Mouse (Mus musculus): ENCODE measurements around the gene Olfm2.

The Olfm2 gene

DNA sequence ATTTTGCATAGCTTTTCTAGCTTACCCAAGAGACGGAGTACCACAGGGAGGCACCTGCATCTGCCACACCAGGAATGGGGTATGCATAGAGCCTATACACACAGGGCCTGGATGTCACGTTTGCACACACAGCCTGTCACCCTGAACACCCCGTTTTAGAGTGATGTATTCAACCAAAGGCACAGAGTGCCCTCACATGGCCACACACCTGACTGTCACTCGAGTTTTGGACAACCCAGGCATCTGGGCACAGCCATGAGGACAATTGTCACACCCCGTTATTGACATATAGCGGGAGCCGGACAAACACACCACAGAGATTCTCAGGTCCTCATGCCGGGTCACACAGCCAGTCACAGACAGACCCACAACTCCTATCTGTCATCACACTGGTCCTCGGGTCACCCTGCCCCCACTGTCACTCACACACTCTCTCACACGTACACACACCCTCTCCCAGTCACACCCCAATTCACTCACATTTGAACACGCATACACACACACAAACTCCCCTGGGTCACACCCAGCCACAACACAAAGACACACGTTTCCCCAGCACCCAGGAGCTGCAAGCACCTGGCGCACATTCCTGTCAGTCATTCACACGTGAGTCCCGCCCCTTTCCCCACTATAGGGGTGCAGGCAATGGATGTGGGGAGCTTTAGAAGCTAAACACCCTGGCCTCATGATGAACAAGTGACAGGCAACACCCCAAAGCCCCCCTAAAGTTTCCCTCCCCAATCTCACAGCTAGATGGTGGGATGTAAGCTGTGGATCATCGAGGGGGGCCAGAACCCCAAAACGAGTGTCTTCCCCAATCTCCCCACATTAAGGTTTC lies 801 bp downstream of the Olfm2 start:
- no peak for DNase-seq (ENCODE audit: low spot score in 2 of 2)

DNA sequence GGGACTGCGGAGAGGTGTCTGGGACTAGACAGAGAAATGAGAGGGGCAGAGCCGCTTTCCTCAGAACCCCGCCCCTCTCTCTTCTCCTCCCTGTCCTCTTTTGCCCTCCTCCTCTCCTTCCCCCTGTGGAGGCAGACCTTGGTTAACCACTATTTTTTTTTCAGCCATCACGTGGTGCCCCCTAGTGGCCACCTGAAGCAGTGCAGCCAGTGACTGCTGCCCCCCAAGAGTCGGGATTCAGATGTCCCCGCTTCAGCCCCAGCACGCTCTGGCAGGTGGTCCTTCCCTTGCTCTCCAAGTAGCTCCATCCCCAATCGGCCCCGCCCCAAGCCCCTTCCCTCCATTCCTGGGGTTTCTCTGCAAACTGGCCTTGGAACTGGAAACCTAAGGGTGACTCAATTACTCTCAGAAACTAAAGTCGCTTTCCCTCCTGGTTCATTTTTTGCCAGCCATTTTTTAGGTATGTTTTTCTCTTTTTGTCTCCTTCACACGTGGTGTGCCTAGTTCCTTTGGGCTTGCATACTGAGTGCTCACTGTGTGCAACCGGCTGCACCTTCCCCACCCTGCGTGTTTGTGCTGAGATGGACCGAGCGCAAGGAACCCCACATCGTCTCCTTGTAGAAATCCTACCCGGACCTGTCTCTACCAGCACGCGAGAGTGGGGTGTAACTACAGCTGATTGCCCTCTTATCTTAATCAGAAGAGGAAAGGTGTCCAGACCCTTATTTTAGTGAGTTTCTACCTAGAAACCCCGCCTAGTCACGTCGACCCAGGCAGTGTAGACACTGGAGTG lies 2.0 kb downstream of the Olfm2 start:
- no peak for DNase-seq (ENCODE audit: low spot score in 2 of 2)

DNA sequence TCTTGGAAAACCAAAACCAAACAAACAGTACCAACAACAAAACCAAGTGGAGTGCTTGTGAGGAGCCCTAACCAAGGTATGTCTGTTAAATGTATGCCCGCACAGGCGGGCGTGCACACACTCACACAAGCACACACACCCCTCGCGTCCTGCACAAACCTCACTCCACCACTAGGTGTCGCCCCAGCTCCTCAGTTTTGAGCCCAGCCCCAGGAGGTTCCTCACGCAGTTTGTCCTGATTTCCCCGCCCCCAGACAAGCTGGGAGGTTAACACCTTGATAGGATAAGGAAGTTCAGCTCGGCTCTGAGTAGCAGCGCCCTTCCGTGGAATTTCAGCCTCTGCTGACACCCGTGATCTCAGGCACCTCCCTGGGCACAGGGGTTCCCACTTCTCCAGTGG lies 5.7 kb downstream of the Olfm2 start:
- peak; percentile 78 to 86 for DNase-seq (ENCODE audit: low spot score in 2 of 2)

DNA sequence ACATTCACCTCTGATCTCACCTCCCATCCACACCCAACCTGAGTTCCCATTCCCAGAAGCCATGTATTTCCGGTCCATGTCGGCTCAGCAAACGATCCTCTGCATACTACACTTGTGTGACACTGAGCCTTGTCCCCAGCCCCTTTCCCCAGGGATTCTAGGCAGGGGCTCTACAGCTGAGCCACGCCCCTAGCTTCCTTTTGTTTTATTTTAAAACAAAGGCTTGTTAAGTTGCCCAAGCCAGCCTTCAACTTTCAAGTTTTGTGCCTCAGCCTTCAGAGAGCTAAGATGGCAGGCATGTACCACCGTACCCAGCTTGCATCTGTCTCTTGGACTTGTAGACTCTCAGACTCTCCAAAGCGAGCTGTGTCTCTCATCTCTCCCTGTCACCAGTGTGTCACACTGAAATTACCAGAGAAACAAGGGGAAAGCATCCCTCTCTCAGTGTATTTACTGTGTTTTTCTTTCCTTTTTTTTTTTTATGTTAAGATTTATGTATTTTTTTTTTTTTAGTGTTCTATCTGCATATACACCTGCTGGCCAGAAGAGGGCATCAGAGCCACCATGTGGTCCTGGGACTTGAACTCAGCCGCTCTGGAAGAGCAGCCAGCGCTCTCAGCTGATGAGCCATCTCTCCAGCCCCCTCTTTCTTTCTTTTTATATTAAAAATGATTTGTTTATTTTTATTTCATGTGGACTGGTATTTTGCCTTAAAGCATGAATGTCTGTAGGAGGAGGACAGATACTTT lies 7.7 kb downstream of the Olfm2 start:
- DNase-seq (ENCODE audit: low spot score in 2 of 2): no peak

DNA sequence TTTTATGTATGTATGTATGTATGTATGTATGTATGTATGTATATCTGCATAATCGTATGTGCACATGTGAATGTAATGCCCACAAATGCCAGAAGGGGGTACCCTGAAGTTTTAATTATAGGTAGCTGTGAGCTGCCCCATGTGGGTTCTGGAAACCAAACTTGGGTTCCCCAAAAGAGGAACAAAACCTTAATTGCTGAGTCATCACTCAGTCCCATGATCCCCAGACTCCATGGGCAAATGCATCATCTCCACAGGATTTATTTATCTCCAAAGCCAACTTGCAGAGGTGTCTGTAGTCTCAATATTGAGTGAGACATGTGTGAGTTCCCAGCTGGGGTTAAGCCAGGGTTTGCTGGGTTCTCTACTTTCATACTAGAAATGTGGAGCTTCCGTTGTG lies 8.9 kb downstream of the Olfm2 start:
- DNase-seq (ENCODE audit: low spot score in 2 of 2): no peak

DNA sequence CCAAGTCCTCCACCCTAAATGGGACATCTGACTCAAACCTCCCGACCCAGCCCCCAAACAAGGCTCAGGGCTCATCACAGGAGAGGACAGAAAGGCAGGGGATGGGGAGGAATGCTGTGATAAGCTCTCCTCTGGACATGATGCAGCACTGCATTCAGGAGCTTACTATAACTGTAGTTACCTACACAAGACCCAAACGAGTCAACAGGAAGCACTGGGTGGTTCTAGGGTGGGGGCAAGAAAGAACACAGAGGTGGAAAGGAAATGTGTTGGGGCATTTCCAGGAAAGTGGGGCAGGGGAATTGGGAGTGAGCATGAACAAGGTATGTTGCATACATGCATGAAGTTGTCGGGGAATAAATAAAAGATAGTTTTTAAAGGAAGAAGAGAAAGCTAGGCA lies 11.5 kb downstream of the Olfm2 start:
- DNase-seq (ENCODE audit: low spot score in 2 of 2): no peak

DNA sequence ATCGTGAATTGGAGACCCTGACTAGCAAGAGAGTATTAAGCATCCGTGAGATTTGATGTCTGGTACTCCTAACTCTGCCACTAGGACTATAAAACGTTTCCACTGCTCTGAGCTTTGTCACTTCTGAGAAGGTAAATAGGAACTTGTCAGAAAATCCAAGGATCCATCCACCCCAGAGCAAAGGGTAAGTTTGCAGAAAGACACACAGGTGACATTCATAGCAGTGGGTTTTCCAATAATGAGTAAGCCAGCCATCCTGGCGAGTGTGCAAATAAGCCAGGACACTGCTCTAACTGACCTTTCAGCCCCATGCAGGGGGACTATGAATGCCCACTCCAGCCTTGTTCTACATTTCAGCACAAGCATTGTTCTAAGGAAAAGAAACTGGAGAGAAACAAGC lies 14.4 kb downstream of the Olfm2 start:
- no peak for DNase-seq (ENCODE audit: low spot score in 2 of 2)

DNA sequence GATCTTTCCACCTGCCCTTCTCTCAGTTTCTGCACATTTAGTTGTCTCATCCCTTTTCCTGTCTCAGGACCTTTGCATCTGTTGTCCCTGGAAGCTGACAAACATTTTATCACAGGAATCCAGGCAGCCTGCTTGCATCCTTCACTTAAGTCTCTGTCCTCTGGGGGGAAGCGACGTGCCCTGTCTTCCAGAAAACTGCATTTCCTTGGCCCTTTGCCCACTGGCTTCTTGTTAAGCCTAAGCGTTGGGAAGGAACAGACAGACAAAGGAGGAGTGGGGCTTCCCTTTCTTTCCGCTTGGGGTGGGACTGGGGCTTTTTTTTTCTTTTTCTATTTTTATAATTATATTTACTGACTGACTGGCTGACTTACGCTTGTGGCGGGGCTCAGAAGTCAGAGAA lies 16.7 kb downstream of the Olfm2 start:
- DNase-seq (ENCODE audit: low spot score in 2 of 2): no peak

DNA sequence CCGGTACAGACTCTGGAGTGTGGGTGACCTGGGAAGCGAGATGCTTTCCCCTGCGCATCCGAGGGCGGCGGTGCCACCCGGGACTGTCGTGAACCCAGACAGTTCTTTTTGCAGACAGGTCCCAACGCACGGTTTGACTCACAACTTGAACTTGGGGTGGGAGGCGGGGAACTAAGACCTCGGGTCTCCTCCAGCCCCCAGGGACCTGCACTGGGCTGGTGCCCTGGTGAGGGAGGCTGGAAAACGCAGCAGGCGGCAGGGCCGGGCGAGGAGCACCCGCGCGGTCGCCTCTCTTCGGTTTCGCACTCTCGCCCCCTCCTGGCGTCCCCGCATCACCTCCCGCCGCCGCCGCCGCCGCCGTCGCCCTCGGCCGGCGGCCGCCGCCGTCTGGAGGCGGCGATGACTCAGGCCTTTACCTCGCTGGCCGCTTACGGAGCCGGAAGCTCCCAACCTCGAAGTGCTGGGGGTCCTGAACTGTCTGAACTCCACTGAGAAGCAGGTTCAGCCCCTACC lies 18.5 kb downstream of the Olfm2 start:
- DNase-seq (ENCODE audit: low spot score in 2 of 2): peak; percentile 35 to 52

DNA sequence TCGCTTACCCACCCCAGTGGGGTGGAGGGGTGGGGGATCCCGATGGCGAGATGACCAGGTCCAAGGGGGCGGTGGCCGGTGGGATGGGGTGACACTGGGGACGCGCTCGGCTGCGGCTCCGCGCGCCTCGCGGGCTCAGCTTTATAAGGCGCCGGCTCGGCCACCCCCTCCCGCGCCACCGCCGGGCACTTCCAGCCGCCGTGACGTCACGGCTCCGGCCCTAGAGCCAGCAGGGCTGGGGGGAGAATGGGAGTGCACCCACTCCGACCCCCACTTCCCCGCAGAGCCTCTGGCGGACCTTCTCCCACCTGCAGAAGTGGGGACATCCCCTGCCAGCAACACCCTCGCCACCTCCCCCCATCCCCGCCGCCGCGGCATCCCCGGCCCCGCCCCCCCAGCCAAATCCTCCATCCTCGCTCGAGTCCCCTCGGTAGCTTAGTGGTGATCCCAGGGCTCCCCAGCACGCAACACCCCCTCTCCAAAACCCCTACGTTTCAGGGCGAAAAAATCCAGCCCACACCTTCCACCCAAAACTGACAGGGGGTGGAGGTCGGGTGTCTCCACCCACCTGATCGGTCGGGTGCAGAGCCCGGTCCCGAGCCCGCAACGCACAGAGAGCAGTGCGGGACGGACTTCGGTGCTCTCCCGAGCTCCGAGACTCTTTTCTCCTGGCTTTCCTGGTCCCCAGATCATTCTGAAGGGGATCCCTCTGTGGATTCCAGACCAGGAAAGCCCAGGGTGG lies 19.1 kb downstream of the Olfm2 start:
- DNase-seq (ENCODE audit: low spot score in 2 of 2): no peak

DNA sequence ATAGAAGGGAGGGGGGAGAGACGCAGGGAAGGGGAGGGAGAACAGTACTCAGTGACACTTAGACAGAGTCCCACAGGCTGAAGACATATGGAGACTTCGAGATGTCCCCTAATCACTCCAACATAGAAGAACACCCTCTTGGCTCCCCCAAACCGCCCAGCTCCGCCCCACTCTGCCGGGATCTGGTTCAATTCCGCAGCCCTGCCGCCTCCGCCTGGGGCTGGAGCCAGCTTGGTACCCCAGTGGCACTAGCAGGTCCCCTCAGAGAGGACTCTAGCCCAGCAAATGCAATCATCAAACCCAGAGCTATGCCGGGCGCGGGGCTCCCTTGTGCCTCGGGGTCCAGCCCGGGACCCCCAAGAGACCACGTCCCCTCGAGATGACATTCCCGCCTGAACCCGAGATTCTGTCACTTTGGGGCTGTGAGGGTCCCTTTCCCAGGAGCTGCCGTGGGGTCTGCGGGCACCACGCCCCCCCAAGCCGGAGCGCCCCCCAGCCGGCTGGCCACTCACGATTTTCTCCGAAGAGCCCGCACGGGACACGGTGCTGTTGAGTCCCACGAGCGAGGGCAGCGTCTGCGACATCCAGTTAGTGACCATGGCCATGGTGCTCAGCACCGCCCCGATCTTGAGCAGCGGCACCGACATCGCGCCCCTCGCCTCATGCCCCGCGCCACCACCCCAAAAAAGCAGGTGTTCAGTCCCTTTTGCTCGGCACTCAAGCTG lies 19.9 kb downstream of the Olfm2 start:
- DNase-seq (ENCODE audit: low spot score in 2 of 2): no peak

DNA sequence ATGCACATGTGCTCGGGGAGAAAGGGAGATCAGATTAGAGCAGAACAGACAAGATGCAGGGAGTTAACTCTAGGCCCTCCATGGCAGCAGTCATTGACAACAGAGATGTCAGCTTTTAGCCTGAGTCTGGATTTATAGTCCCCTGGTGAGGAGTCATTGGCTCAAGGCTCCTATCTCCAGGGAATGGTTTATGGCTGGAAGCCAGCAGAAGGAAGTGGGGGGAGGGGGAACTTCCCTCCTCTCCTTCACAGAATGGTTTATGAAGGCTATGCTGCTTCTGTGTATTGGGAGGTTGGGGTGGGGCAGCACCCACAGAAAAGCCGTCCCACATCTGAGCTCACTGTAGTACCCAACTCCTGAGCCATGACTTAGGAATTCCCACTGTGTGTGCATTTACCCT lies 24.6 kb downstream of the Olfm2 start:
- DNase-seq (ENCODE audit: low spot score in 2 of 2): no peak

DNA sequence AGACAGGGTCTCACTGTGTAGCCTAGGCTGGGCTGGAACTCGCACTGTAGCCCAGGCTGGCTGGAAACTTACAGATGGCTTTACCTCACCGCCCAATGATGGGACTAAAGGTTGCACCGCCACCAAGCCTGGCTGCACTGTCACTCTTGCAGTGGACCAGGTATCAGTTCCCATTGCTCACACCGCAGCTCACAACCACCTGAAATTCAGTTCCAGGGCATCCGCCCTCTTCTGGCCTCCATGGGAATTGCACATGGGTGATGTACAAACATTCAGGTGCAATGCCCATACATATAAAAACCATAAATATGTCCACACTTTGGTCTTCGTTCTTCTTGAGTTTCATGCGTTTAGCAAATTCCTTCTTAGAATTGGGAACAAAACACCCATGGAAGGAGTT lies 30.8 kb downstream of the Olfm2 start:
- DNase-seq (ENCODE audit: low spot score in 2 of 2): no peak

DNA sequence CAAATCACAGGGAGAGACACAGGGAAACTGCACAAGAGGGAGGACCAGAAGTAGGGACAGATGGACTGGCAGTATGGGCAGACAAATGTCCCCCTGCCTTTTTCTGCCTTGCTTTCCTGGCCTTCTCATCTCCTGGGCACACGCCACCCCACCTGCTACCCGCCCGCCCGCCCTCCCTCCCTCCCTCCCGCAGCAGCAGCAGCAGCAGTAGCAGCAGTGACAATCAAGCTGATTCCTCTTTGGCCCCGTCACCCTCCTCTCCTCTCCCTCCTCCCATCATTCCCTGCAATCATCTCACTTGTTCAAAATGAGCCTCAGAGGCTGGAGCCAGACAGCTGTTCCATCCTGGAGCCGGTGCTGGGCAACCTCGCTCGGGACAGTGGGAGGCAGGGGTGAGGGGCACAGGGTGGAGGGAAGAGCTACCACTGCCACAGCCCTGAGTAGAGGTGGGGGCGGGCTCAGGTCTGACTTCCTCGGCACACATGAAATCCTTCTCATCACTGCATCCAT lies 32.6 kb downstream of the Olfm2 start:
- no peak for DNase-seq (ENCODE audit: low spot score in 2 of 2)

DNA sequence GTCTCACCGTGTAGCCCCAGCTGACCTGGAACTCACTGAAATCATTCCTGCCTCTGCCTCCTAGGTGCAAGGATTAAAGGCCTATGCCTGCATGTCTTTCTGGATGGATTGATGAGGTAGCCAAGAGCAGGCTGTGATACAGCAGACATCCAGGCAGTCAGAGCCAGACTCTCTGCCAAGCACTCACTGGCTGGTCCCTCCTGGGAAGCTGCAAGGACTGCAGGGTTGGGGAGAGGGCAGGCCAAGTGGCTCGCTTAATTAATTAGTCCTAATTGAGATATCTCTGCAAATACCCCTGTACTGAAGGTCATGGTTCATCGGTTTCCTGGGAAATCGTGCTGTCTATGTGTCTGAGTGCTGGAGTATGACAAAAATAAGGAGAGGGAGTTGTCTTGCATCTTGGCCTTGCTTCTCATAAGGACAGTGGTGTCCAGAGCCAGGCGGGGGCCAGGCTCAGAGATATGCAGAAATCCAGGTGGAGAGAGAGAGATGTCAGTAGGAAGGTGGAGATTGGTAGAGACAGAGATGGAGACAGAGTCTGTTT lies 33.1 kb downstream of the Olfm2 start:
- no peak for DNase-seq (ENCODE audit: low spot score in 2 of 2)

DNA sequence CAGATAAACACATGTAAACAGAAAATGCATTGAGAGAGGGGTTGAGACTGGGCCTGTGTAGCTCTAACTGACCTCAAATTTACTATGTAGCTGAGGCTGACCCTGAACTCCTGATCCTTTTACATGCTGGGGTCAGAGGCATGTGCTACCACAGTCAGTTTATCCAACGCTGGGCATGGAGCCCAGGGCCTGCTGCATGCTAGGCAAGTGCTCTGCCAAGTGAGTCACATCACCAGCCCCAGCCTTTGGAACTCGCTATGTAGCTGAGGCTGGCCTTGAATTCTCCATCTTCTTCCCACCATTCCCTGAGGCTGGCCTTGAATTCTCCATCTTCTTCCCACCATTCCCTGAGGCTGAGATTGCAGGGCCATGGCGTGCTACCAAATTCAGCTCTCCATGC lies 35.7 kb downstream of the Olfm2 start:
- no peak for DNase-seq (ENCODE audit: low spot score in 2 of 2)

DNA sequence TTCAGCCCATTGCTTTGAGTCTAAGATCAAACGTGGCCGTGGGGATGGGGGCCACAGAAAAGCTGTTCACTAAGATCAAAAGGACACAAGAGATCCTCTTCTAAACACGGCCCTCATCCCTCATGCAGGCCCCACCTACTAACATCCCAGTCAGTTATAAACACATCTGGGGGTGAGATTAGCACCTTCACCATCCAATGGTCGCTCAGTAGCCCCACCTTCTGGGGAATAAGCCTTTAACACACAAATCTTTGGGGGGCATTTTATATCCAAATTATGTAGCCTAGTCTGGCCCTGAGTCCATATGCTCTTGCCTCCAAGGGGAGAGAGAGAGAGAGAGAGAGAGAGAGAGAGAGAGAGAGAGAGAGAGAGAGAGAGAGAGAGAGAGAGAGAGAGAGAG lies 40.2 kb downstream of the Olfm2 start:
- no peak for DNase-seq (ENCODE audit: low spot score in 2 of 2)

DNA sequence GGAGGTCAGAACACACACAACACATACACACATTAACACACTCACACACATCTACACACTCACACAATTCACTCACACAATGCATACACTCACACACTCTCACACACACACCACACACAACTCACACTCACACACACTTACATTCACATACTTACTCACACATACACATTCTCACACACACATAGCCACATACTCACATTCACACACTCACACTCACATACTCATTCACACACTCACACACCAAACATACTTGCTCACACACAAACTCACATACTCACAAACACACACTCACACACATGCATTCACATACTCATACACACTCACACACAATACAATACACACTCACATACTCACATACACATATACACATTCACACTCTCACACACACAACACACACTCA lies 40.7 kb downstream of the Olfm2 start:
- no peak for DNase-seq (ENCODE audit: low spot score in 2 of 2)

DNA sequence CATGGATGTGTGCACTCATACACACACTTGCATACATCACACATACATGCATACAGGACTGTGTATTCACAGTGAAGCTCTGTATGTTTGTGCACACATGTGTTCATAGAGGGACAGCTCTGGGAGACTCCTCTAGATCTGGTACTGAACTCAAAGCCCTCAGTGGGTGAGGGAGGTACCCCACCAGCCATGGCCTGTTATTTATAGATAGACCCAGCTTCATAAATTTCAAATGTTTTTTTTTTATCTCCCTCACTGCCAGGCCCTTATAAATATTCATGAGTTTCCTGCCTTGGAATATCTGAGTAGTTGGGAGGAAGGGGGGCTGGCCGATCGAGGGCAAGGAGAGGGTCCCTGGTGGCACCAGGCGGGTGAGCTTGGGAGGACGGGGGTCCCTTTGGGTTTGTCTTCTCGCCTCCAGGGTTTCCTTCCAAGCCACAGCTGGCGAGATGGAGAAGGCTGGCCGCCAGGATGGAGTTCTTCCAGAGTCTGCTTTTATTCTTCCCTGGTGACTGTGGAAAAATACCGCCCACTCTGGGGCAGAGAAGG lies 42.2 kb downstream of the Olfm2 start:
- no peak for DNase-seq (ENCODE audit: low spot score in 2 of 2)

DNA sequence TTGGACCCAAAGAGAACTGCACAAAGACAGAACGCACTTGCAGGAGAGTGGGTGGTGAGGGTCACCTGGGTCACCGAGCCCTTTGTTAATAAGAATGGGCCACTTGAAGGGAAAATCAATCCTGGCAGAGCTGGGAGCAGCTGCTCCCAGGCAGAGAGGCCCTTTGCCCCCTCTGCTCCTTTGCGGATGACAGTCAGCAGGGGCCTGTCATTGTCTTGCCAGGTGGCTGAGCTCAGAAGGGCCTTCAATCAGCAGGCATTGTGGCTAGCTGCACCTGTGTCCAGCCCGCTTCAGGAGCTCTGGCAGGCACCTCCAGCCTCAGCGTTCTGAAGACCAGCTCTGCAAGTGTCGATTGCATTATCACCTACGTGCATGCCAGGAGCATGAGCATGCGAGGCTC lies 48.7 kb downstream of the Olfm2 start:
- DNase-seq (ENCODE audit: low spot score in 2 of 2): no peak

Measured in urinary bladder, postnatal 36 days (tissue).